Mouse (Mus musculus) heart, adult 11 months (tissue): ENCODE results near the gene Hyal1.

ENCODE experiments used
- DNase-seq: peaks from one replicate; pipeline ENCODE4 v3.0.0; 2022

Gene Hyal1

DNA sequence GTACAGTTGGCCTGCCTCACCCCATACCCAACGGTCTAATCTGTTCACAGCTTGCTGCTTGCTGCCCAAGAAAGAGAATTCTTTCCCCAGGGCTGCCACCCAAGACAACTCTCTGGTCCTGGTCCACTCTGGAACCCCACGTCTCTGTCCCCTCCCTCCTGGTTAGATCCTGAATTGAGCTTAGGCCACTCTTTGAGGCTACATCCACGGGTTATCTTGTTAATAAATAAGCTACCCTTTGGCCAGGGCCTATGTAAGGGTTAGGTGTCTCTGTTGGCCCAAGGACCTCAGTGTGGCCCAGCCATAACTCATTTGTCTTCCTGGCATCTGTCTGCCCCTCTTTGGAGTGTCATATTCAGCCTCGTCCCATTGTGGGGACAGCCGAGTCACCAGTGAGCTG lies 21.7 kb downstream of the Hyal1 start:
- DNase-seq = no peak

DNA sequence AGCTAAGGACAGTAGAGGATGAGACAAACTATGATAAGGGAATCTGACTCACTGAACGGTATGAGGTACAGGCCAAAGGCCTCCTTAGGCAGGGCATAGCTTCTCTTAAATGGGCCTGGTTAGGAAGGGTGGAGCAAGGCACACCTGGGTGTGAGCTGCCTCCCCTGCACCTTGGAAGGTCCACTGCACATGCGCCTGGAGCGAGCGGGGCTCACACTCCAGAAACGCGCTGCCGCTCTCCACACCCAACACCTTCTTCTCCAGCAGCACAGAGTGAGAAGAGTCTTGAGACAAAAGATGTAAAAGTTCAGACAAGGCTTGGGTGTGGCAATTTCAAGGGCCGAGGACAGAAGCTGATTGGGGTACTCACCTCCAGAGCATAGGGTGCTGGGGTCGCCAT lies 22.7 kb downstream of the Hyal1 start:
- no peak for DNase-seq

DNA sequence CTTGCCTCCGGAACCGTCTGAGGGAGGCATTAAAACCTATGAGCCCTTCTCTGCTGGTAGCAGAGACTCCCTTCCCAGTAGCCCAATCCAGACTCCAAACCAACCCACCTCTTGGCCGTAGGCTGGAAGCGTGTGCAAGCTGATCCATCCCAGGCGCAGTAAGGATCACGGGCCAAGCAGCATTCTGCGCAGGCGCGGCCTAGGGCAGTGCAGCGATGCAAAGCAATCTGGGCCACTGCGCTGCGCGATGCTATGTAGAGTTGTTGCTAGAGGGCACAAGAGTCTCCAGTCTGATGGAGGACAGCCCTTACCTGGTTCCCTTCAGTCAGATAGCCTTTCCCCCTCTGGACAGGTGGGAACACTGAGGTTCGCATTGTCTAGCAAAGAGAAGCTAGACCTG lies 23.1 kb downstream of the Hyal1 start:
- DNase-seq = no peak

DNA sequence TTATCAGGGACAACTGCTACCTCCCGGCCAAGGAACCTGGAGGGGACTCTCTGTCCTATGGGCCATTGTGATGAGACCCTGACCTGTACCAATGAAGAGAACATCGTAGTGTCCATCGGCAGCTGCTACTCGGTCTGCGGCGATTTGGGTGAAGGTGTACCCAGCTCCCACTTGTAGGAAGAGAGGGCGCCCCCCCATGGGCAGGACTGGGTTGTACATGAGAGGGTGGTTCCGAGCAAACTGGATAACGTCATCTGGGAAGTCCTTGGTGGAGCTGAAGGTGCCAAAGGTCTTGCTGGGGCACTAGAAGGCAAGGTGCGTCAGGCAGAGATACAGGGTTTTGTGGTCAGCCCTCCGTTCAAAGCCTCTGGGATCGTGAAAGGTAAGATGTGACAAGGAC lies 24.0 kb downstream of the Hyal1 start:
- DNase-seq = no peak

DNA sequence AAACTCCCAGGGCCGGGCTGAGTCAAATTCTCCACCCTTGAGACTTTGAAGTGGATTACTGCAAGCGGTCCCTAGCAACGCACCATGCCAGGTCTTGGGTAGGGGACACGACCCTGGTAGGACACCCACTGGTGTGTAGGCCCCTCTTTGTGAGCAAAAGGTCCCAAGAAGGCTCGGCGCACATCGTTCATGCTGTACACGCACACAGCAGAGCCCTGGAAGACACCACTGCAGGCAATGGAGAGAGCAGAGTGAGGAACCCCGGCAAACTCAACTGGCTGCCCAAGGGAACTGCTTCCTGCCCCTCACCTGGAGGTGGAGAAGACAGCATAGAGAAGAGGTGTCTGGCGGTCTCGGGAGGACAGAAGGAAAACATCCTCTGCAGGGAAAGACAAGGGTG lies 24.5 kb downstream of the Hyal1 start:
- peak; percentile 93 for DNase-seq

DNA sequence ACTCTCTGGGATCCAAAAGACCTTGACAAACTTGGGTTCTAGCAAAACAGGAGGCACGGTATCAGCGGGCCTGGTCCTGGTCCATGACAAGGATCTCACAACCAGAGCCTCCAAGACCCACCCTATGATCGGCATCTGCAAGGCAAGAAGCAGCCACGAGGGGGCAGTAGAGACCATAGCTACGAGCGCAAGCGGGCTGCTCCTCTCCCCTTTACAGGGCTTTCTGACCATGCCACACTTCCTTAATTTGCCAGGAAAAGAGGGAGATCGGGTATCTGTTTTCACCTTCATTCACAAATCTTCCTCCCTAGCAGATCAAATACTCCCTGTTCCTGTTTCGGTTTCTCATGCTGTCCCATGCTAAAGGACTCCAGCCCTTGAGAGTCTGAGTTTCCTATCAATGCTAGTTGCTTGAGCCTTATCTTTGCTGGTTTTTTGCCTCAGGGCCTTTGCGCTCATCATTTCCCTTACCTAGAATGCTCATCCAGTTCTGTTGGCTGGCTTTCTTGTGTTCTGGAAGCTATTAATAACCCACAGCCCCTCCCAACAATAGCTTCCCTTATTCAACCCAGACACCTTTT lies 25.4 kb downstream of the Hyal1 start:
- DNase-seq = peak; percentile 98

DNA sequence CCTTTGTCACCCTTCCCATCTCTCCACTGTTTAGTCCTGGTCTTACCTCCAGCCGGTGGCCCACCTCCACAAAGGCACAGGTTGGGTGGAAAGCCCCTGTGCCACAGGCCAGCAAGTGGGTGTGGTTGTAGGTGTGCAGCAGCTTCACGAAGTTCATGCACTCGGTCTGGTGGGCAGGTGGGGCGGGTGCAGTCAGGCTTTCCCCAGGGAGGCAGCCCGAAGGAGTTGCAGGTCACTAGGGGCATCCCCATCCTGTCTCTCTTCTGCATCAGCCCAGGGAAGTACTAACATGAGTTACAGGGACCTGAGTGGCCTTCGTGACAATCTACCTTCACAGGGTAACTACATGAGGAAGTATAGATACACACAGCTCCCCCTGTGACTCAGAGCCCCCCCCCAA lies 26.5 kb downstream of the Hyal1 start:
- DNase-seq = peak; percentile 94

DNA sequence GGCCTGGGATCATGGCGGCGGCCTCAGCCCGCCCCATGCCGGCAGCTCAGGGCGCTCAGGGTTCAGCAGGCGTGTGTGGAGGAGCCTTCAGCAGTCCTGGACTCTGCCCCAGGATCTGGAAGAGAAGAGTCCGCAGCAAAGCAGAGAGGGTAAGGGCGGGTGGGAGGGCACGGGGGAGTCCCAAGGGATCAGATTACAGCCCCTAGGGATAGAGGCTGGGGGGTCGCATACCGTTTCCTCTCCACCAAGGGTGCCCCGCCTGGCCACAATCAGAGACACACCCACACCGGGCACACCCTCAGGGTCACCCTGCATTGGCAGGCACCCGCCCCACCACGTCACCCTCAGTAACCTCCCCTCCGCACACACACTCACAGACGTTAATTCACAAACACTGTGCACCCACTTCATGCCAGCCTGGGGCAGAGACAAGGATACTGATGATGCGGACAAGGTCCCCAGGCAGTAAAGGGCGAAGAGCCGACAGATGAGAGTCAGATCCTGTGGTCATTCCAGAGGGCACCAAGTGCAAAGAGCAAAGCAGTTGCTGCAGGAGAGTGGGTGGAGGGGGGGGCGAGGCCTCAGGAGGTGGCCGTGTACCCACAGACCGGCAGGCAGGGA lies 28.4 kb downstream of the Hyal1 start:
- DNase-seq = peak; percentile 95

DNA sequence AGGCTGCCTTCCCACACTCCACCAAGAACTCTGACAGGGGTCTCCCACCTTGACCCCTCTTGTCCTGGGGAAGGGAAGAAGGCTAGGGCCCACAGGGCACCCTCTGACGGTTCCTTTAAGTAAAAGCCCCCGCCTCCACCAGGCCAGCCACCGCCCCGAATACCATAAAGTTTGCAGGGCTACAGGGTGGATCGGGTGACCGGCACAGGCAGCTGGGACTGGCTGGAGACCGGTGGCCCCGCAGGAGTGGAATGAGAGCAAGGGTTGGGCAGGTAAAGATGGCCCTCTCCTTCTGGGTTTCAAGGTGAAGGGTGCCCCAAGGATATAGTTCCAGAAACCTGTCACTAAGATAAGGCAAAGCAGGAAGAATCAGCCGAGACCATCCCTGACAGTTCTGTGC lies 29.9 kb downstream of the Hyal1 start:
- peak; percentile 96 for DNase-seq

DNA sequence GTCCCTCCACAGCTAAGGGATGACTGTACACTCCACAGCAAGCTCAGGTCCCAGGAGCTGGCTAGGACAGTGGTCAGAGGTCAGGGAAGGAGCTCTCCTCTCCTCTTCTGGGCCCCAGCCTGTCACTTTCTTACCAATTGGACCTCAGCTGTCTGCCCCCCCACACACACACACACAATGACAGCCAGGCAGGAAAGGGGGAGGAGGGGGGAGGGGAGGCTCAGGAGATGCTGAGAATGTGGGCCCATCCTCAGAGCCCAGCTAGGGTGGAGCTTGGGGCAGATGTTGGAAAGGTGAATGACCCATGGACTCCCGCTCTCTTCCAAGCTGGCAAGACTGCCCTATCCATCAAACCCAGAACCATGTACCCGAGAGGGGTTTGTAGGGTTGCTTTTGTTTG lies 30.3 kb downstream of the Hyal1 start:
- DNase-seq = no peak

DNA sequence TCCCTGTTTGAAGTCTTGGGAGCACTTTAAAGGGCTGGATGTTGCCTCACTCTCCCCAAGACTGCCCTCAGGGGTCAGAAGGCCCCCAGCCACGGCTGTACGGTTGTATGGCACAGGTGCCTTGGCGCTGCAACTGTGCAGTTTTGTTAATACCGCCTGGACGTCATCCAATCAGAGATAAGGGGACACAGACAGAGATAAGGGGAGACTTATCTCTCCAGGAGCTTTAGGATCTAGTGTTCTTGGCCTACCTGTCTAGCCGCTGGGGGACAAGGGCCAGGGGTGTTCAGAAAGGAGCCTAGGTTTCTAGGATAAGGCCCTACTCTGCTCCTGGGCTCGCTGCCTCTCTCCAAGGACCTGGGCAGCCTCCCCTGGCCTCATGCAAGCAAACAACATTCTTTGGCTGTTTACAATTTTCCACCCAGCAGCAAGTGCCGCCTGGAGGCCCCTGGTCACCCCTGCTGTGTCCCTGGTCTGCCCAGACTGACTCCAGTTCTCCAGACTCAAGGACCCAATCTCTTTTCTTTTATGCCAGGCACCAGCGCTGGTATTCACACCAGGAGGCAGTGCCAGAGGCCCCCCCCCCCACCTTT lies 31.0 kb downstream of the Hyal1 start:
- DNase-seq = no peak

DNA sequence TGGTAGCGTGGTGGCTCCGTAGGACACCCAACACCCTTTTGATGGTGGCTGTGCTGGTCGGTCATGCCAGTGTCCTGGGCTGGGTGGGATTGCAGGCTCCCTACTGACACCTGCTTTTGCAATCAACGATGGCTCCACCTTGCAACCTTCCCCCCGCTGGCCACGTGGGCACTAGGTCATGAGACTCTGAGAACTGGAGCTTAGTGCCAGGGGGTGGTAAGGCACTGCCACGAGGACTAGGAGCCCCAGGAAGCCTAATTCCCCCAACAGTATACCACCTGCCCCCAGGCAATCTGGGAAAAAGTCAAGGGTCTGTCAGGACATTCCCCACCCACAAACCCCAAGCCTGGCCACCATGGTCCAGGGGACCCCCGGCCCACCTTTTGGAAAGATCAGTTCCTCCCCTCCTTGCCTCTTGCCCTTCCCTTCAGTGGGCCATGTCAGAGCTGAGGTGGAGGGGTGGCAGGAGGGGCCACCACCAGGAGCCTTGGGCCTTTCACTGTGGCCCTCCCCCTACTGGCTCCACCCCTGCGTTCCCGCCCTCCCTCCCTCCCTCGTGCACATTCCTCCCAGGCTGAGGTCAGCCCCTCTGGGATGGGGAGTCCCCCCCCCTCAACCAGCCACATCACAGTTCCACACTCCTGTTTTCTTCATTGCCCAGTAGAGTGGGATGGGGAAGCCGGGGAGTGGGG lies 32.2 kb downstream of the Hyal1 start, which contains the start of gene Sema3b:
Sema3b (minus strand) TSS at position 489 of the 692 bp plus-strand sequence.
- peak; percentile 96 for DNase-seq

DNA sequence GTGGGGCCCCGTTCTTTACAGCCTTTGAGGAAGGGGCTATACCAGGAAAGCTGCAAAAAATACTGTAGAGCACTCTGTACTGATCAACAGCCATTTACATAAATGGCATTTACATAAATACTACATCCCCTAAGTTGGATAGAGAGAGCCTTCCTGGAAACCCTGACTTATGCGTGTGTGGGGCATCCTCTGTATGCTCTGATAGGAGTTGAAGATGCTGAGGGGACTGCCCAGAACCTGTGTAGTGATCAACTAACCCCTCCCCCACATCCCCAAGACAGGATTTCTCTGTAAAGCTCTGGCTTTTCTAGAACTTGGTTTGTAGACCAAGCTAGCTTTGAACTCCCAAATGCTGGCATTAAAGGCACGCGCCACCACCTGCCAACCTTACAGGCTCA lies 32.7 kb downstream of the Hyal1 start:
- no peak for DNase-seq

DNA sequence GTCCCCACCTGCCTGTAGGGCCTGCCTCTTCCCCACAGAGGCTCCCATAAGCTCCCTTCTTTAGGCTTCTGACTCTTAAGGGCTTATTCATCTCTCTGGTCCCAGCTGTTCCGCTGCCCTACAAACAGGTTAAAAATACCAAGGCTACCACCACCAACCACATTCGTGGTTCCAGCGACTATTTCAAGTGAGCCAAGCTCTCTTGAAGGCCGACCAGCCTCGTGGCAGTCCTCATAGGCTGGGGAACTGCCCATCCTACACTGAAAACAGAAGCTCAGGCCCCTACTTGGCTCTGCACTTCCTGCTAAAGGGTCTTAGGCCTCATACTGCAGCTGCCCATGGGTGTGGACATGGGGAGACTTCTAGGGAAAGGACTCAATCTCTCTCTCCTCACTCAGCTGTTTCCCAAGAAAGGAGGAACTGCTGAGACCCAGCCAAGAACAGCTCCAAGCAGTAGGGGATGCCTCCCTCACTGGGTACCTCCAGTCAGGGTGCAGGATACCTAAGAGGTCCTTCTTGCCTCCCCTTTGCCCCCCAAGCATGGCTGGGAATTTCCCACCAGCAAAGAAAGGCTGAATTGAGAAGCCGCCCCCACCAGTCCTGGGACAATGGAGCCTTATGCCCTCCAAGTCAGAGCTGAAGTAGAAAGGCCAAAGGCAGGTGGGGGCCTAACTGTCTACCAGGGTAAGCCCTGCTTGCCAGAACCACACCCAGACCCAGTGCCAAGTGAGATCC lies 34.9 kb downstream of the Hyal1 start:
- DNase-seq = peak; percentile 98

DNA sequence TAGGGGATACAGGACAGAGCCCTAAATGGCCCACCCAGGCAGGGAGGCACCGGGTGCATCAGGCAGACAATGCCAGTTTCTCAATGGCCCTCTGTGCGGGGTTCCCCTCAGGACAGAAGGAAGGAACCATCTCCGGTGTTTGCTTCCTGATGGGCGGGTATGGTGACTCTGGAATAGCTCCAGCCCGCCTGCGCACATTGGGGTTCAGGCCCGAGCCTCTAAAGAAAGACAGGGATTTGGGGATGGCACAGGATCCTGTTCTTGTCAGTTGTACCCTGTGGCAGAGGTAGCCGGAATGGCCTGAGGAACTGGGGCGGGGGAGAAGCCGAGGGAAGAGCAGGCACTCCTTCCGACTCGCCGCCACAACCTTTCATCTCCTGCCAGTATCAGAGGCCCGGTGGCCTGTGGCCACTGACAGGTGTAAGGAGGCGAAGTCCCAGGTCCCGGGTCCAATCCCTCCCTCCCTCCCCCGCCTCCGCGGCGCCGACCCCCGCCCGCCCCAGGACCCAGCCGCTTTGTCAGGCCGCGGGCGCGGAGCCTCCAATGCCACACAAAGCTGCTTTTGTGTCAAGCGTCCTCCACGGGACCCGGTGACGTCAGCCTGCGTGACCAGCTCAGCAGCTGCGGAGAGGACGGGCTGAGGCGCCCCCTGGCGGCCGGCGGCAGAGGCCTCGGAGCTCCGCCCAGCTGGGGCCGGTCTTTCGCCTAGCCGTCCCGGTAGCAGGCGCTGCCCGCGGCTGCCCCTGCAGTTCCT lies 35.6 kb downstream of the Hyal1 start:
- peak; percentile 100 for DNase-seq

DNA sequence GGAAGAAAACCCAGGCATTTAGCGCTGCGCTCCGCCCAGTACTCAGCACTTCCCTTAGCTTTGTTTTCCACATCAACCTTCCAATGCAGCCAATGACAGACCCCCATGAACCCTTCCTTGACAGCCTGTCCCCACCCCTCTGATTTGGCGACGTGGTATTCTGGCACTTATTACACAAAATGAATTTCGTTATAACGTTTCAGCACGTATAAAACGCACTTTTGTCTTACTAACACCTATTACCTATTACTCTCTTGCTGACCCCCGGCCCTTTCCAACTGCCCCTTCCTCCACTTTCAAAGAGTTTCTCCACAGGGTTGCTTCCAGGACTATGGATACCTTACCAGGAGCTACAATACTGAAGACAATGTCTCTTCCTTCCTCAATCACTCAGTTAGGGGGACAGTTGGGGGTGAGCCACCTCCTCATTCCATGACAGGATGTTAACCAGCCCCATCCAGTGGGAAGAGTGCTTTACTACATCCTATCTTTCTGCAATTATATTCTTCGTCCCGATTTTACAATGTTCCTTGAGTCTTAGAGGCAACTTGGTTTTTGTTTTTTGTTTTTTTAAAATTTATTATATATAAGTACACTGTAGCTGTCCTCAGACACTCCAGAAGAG lies 36.3 kb downstream of the Hyal1 start:
- DNase-seq = no peak

DNA sequence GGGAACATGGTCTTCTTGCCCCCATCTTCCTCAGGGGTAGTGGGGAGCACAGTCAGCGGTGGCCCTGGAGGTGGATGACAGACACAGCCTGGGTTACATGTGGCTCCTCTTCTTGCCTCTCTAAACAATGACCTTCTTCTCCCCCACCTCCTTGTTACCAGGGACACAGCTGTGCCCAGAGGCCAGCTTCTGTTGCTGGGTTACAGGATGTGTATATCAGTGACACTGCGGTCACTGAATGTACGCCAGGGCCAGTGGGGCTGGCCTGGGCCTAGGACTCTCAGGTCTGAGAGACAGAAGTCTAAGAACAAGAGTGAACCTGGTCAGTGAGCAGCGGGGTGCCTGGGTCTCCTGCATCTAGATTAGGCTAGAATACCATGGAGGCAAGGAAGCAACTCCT lies 38.3 kb downstream of the Hyal1 start:
- peak; percentile 95 for DNase-seq

DNA sequence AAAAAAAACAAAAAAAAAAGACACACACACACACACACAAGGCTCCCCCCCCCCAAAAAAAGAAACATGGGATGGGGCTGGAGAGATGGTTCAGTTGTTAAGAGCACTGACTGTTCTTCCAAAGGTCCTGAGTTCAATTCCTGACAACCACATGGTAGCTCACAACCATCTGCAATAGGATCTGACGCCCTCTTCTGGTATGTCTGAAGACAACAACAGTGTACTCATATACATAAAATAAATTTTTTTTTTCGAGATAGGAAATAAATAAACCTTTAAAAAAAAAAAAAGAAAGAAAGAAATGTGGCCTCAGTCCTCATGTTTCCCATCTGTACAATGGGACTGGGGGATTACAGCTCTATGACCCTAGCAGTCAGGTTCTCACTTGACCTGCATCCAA lies 40.7 kb downstream of the Hyal1 start:
- no peak for DNase-seq

DNA sequence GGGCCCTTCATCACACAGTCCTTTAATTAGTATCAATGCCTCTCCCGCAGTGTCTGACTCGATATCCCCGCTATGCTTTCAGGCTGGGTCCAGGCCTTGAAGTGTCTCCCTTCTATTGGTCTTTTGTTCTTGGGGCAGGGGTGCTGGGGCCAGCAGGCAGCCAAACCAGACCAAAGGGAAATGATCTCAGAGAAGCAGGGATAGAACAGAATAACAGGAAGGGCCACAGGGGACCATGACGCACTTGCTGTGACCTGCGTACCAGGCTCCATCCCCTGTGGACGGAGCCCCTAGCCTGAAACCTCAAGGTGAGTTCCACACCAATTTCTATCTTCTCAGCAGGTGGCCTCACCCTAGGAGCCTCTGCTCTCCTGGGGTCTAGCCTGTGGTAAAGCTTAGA lies 41.4 kb downstream of the Hyal1 start:
- peak; percentile 95 for DNase-seq

DNA sequence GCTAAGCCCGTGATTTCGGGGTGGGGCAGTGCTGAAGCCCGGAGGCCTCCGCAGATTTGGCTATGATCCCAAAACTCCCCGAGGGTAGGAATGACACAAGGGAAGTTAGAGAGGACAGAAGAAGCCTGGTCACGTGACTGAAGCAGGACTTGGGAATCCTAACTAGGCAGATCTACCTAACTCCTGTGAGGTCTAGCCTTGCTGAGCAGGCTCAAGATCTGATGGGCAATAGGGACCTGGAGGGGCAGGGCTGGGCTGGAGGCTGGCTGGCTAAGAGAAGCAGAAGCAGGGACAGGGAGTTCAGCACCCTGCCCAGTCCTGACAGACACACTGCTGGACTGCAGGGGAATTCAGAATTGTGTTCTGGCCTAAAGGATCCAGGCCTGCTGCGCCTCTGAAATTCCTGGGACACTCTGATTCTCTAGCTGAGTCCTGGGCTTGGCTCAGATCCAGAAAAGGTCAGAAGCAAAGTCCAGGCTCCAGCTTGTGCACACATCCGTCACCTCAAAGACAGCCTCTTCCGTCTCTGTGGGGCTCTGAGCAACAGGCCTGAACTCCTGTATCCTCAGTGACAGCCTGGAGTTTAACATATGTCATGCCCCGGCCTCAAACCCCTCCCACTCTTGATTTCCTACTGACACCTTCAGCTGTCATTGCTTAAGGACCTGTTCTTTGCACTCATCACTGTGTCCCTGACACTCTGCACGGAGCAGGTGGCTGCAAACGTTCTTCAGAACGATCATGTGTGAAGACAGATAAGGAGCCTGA lies 42.2 kb downstream of the Hyal1 start:
- peak; percentile 98 for DNase-seq

DNA sequence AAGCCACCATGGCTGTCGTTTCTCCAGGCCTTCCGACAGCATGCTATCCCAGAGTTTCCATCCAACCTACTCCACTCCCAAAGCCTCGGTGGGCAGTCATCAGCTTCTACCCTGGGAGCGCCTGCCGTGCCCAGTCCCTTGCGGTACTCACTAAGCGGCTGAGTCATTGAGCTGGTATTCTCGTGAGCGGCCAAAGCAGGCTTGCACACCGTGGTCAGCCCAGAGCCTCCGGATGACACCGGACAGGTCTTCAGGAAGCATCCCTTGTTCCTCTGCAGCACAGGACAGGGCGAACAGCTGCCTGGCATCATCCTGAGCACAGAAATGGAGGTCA lies 42.8 kb downstream of the Hyal1 start:
- DNase-seq = peak; percentile 96

DNA sequence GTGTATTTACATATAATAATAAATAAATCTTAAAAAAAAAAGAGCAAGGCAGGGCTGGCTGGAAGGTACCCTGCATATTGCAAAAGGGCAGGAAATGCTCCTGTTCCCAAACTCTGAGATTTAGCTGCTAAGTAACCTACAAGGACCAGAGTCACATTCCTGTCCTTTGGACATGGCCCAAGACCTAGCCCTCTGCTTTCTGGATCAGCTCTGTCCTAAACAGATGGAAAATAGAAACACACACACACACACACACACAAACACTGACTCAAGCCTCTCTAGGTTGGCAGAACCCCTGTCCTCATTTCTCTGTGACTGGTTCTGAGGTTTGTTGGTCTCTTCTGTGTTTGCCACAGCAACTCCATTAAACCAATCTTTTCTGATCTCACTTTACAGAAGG lies 44.2 kb downstream of the Hyal1 start:
- no peak for DNase-seq
